Mouse (Mus musculus): ENCODE results near the gene Slc7a11.

DNA sequence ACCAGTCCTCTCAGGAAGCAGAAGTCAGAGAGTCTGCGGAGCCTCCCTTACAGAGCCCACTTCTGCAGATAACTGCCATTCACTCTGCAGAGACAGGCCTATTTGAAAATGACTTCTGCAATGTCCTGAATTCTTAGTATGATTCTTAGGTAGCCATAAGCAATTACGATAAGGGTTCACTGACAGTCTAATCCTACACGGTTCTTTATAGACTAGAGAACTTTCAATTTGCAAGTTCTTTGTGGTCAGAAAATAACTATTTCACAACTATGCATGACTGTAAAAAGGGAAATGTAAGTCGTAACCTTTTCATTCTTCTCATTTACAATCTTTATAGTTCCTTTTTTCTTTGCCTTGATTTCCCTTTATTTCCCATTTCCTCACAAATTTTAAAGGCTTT is 380.0 kb downstream of the Slc7a11 start:
- TF ChIP-seq CTCF (IDR thresholded peaks at IDR 0.05; ENCODE audit: insufficient read depth, low read depth, low read length) (no peak), POLR2A (IDR thresholded peaks at IDR 0.05; ENCODE audit: insufficient read depth, low read depth, low read length) (no peak)
